12 mouse cellular contexts compared by ENCODE assay signal in genomic region chr4:147338032-147338610, GRCm38 (mm10). TPM values are rescaled to one million over a fixed set of nuclear protein-coding genes. Genes with fewer than 3 reads are reported as not detected.
DNase-seq lines count a peak whose midpoint lies in the region; ATAC-seq and TF ChIP-seq lines count a peak whose summit lies in the region.
"Had no signal": no experiment of that assay in that cellular context is flagged by ENCODE, and none has a peak within 500 bp of the region (broad histone marks: within the 10 kb centered on the region; RNA-seq: fewer than 3 reads in every experiment).

No protein-coding gene starts in this region.

- peaks cover 73% of the 10 kb centered on the region for H3K9me3 ChIP-seq in hindbrain, embryonic 15.5 days
- peaks cover 83% of the 10 kb centered on the region for H3K9me3 ChIP-seq in hindbrain, embryonic 10.5 days
- H3K9me3 ChIP-seq in neural tube, embryonic 12.5 days: peaks cover 61% of the 10 kb centered on the region

- no peaks in the 10 kb centered on the region; the same call in 1 of the 2 replicates for H3K36me3 ChIP-seq in hindbrain, embryonic 15.5 days
- H3K36me3 ChIP-seq in hindbrain, embryonic 10.5 days: no peaks in the 10 kb centered on the region
- no peaks in the 10 kb centered on the region for H3K36me3 ChIP-seq in neural tube, embryonic 12.5 days

- DNase-seq in adrenal gland, postnatal 25 days: peak; percentile 6
- no peak for DNase-seq in adrenal gland, postnatal 36 days
- DNase-seq in hindbrain, embryonic 10.5 days (ENCODE audit: low spot score): no peak
- DNase-seq in neural tube, embryonic 10.5 days (ENCODE audit: extremely low spot score, low spot score): no peak
- no peak for DNase-seq in Muller cell, postnatal 12 days (ENCODE audit: inconsistent ontology term)
- DNase-seq in layer of hippocampus, adult 2 months (ENCODE audit: low spot score in 2 of 2): no peak
- DNase-seq: adrenal gland, postnatal 10 days; cerebellum, adult 9-10 months; lung, embryonic 14.5 days had no signal

- H3K27me3 ChIP-seq in hindbrain, embryonic 15.5 days: no peaks in the 10 kb centered on the region
- no peaks in the 10 kb centered on the region for H3K27me3 ChIP-seq in hindbrain, embryonic 10.5 days (ENCODE audit: insufficient read depth, poor library complexity, severe bottlenecking)
- H3K27me3 ChIP-seq in neural tube, embryonic 12.5 days (replicated peaks): no peaks in the 10 kb centered on the region

- no peak overlapping the region for H3K27ac ChIP-seq in hindbrain, embryonic 15.5 days (replicated peaks)
- no peak overlapping the region for H3K27ac ChIP-seq in hindbrain, embryonic 10.5 days
- no peak overlapping the region for H3K27ac ChIP-seq in neural tube, embryonic 12.5 days
- H3K27ac ChIP-seq in layer of hippocampus, adult 2 months: no peak overlapping the region

- no peak overlapping the region for H3K4me3 ChIP-seq in hindbrain, embryonic 15.5 days
- no peak overlapping the region for H3K4me3 ChIP-seq in hindbrain, embryonic 10.5 days
- no peak overlapping the region for H3K4me3 ChIP-seq in neural tube, embryonic 12.5 days
- H3K4me3 ChIP-seq in layer of hippocampus, adult 2 months: no peak overlapping the region

- peak; percentile 59; the same call in 1 of the 2 replicates for ATAC-seq in hindbrain, embryonic 15.5 days (ENCODE audit: low FRiP score, low read depth)
- ATAC-seq in neural tube, embryonic 12.5 days (ENCODE audit: low FRiP score, low read depth): 0 out of 2 replicates have a peak, but pooled peaks have one; percentile 35

- 74% methylated on average over 5 of the region's 5 CpGs for WGBS in hindbrain, embryonic 15.5 days
- 75% methylated on average over 5 of the region's 5 CpGs for WGBS in hindbrain, embryonic 10.5 days
- 74% methylated on average over 5 of the region's 5 CpGs for WGBS in neural tube, embryonic 12.5 days

- H3K4me2 ChIP-seq in hindbrain, embryonic 15.5 days: no peak overlapping the region
- no peak overlapping the region for H3K4me2 ChIP-seq in neural tube, embryonic 12.5 days (replicated peaks)
- H3K4me2 ChIP-seq: lung, embryonic 14.5 days had no signal

- TF ChIP-seq CTCF in layer of hippocampus, adult 2 months (conservative IDR thresholded peaks at IDR 0.05): no peak

- H3K9ac ChIP-seq in hindbrain, embryonic 15.5 days: no peak overlapping the region
- H3K9ac ChIP-seq in neural tube, embryonic 12.5 days: no peak overlapping the region
- H3K9ac ChIP-seq: lung, embryonic 14.5 days had no signal

- no peaks in the 10 kb centered on the region for H3K4me1 ChIP-seq in hindbrain, embryonic 15.5 days (replicated peaks)
- H3K4me1 ChIP-seq in hindbrain, embryonic 10.5 days (replicated peaks): no peaks in the 10 kb centered on the region
- no peaks in the 10 kb centered on the region for H3K4me1 ChIP-seq in neural tube, embryonic 12.5 days

RNA-seq across cellular contexts. Expression of gene Zfp978, which starts 23.0 kb away (rescaled TPM):
- total RNA-seq in adrenal gland, postnatal 25 days (2021): not detected in 2 replicates
- total RNA-seq in adrenal gland, postnatal 36 days (2021): under 1 TPM in 1 of 2 experiments, not detected in 1; 0.33 TPM
- 0.14 TPM in 1 of 2 replicates, not detected in the other for polyA plus RNA-seq in hindbrain, embryonic 15.5 days (2015; fragmentation: Nextera tagmentation; extraction: Ambion mirVana)
- polyA plus RNA-seq in hindbrain, embryonic 10.5 days (2016; fragmentation: Nextera tagmentation; extraction: Ambion mirVana): not detected in 2 replicates
- 0.28 TPM in 1 of 2 replicates, not detected in the other for polyA plus RNA-seq in neural tube, embryonic 12.5 days (2016; fragmentation: Nextera tagmentation; extraction: Ambion mirVana)
- not detected for total RNA-seq in layer of hippocampus, adult 2 months (2021)
- polyA plus RNA-seq: urinary bladder, adult 2 months had no signal

RNA-seq across cellular contexts. Expression of gene Zfp988, which starts 32.6 kb away (rescaled TPM):
- total RNA-seq in adrenal gland, postnatal 25 days (2021): 0.58 TPM in 1 of 2 replicates, not detected in the other
- total RNA-seq in adrenal gland, postnatal 36 days (2021): under 1 TPM; 0.17 to 0.30 TPM
- polyA plus RNA-seq in hindbrain, embryonic 15.5 days (2015; fragmentation: Nextera tagmentation; extraction: Ambion mirVana): 0.10 and 0.12 TPM in 2 replicates
- polyA plus RNA-seq in hindbrain, embryonic 10.5 days (2016; fragmentation: Nextera tagmentation; extraction: Ambion mirVana): not detected in 2 replicates
- polyA plus RNA-seq in neural tube, embryonic 12.5 days (2016; fragmentation: Nextera tagmentation; extraction: Ambion mirVana): 0.08 and 0.09 TPM in 2 replicates
- total RNA-seq in layer of hippocampus, adult 2 months (2021): not detected
